Comparison of ENCODE assay signal across 18 mouse cellular contexts in genomic region chr7:111095169-111095568, GRCm38 (mm10).
"Had no signal": no experiment of that assay in that cellular context is flagged by ENCODE, and none has a peak within 500 bp of the region (broad histone marks: within the 10 kb centered on the region; RNA-seq: fewer than 3 reads in every experiment).

No protein-coding gene starts in this region.

- H3K4me3 ChIP-seq: limb, embryonic 13.5 days; liver, embryonic 12.5 days; liver, embryonic 15.5 days; lung, embryonic 15.5 days; midbrain, embryonic 12.5 days; midbrain, embryonic 15.5 days had no signal

- ATAC-seq: liver, embryonic 12.5 days; midbrain, embryonic 15.5 days had no signal

- H3K4me2 ChIP-seq: limb, embryonic 13.5 days; liver, embryonic 12.5 days; liver, embryonic 15.5 days; lung, embryonic 15.5 days; midbrain, embryonic 12.5 days; midbrain, embryonic 15.5 days had no signal

- DNase-seq: kidney, adult 18-20 months; kidney, adult 9 months; kidney, postnatal 14 days; kidney, postnatal 4 days; left cerebral cortex, postnatal 4 days; liver; lung, adult 18-20 months; lung, postnatal 10 days; thymus, adult 18-20 months; thymus, postnatal 14 days; thymus, postnatal 4 days had no signal

- H3K27ac ChIP-seq: limb, embryonic 13.5 days; liver, embryonic 12.5 days; liver, embryonic 15.5 days; lung, embryonic 15.5 days; macrophage; midbrain, embryonic 12.5 days; midbrain, embryonic 15.5 days had no signal

- H3K36me3 ChIP-seq: limb, embryonic 13.5 days; liver, embryonic 12.5 days; liver, embryonic 15.5 days; lung, embryonic 15.5 days; midbrain, embryonic 12.5 days; midbrain, embryonic 15.5 days had no signal

- H3K4me1 ChIP-seq: limb, embryonic 13.5 days; lung, embryonic 15.5 days; midbrain, embryonic 12.5 days; midbrain, embryonic 15.5 days had no signal

- H3K27me3 ChIP-seq: limb, embryonic 13.5 days; liver, embryonic 12.5 days; liver, embryonic 15.5 days; lung, embryonic 15.5 days; midbrain, embryonic 12.5 days; midbrain, embryonic 15.5 days had no signal
